Mouse (Mus musculus) embryonic fibroblast, embryonic 13.5 days (primary cell): ENCODE measurements around the gene Acot12. TPM values are rescaled to one million over a fixed set of nuclear protein-coding genes. Genes with fewer than 3 reads are reported as not detected.

ENCODE experiments used
- H3K27ac ChIP-seq: 2 replicates; pipeline ENCODE4 v1.5.1; 2012; ENCODE audit warnings: low read length, control low read depth, inconsistent platforms; ENCODE audit not compliant: insufficient read depth
- H3K4me1 ChIP-seq: 2 replicates; pipeline ENCODE4 v1.6.1; 2011; ENCODE audit warnings: low read length; ENCODE audit not compliant: control insufficient read depth, insufficient read depth
- H3K4me3 ChIP-seq: 2 replicates; pipeline ENCODE4 v1.5.1; 2011; ENCODE audit warnings: mild to moderate bottlenecking, control low read depth, low read length; ENCODE audit not compliant: insufficient read depth
- CTCF ChIP-seq: IDR thresholded peaks from 2 replicates; pipeline ENCODE4 v1.5.1; 2011; ENCODE audit warnings: mild to moderate bottlenecking, control low read depth, low read length, moderate library complexity, borderline replicate concordance; ENCODE audit not compliant: insufficient read depth
- POLR2A ChIP-seq: IDR thresholded peaks from 2 replicates; pipeline ENCODE4 v1.6.1; 2011; ENCODE audit warnings: low read depth, mild to moderate bottlenecking, control low read depth, low read length, moderate library complexity
- polyA plus RNA-seq: library from polyadenylated mRNA; stranded (reverse); fragments of >200 nt; gene quantifications from 2 replicates; pipeline ENCODE4 v1.2.4, GENCODE M21; 2011; ENCODE audit warnings: low read depth; ENCODE audit not compliant: missing spikeins, insufficient read length

Gene Acot12
- polyA plus RNA-seq, 1 experiment = not detected

GRCm38 (mm10) chr13:91725130-91725529 lies 16.2 kb upstream of the Acot12 start:
- TF ChIP-seq POLR2A = no peak
- no peak for TF ChIP-seq CTCF
- no peak overlapping the region for H3K27ac ChIP-seq
- H3K4me1 ChIP-seq = no peaks in the 10 kb centered on the region
- H3K4me3 ChIP-seq = no peak overlapping the region

GRCm38 (mm10) chr13:91727899-91728298 lies 13.4 kb upstream of the Acot12 start:
- H3K4me3 ChIP-seq = no peak overlapping the region
- TF ChIP-seq CTCF = no peak
- TF ChIP-seq POLR2A = no peak
- no peak overlapping the region for H3K27ac ChIP-seq

GRCm38 (mm10) chr13:91737191-91737590 lies 4.1 kb upstream of the Acot12 start:
- no peak for TF ChIP-seq POLR2A
- no peak for TF ChIP-seq CTCF
- no peaks in the 10 kb centered on the region for H3K4me1 ChIP-seq
- H3K4me3 ChIP-seq = no peak overlapping the region
- no peak overlapping the region for H3K27ac ChIP-seq

More at GRCm38 (mm10) chr13:91727899-91728298, 13.4 kb upstream of the Acot12 start:
- no peaks in the 10 kb centered on the region for H3K4me1 ChIP-seq

GRCm38 (mm10) chr13:91740851-91741250 lies 461 bp upstream of the Acot12 start:
- Histone ChIP-seq H3K4me3 (no peak overlapping the region), H3K4me1 (no peaks in the 10 kb centered on the region), H3K27ac (no peak overlapping the region)
- no peak for TF ChIP-seq POLR2A
- TF ChIP-seq CTCF = no peak

GRCm38 (mm10) chr13:91743180-91743579 lies 1.9 kb downstream of the Acot12 start:
- TF ChIP-seq POLR2A (no peak), CTCF (no peak)
- H3K4me3 ChIP-seq = no peak overlapping the region
- H3K27ac ChIP-seq = no peak overlapping the region
- H3K4me1 ChIP-seq = no peaks in the 10 kb centered on the region

- Histone ChIP-seq H3K27ac (no peak overlapping the region), H3K4me3 (no peak overlapping the region), H3K4me1 (no peaks in the 10 kb centered on the region)
- no peak for TF ChIP-seq POLR2A
- no peak for TF ChIP-seq CTCF
Measured at GRCm38 (mm10) chr13:91746470-91746869, 5.2 kb downstream of the Acot12 start.

GRCm38 (mm10) chr13:91748401-91748800 lies 7.1 kb downstream of the Acot12 start:
- H3K4me3 ChIP-seq = no peak overlapping the region
- no peak overlapping the region for H3K27ac ChIP-seq
- TF ChIP-seq CTCF = no peak
- TF ChIP-seq POLR2A = no peak
- H3K4me1 ChIP-seq = no peaks in the 10 kb centered on the region

- no peak for TF ChIP-seq POLR2A
- TF ChIP-seq CTCF = no peak
- H3K27ac ChIP-seq = no peak overlapping the region
- H3K4me3 ChIP-seq = no peak overlapping the region
- H3K4me1 ChIP-seq = no peaks in the 10 kb centered on the region
Measured at GRCm38 (mm10) chr13:91749981-91750380, 8.7 kb downstream of the Acot12 start.

GRCm38 (mm10) chr13:91753724-91754123 lies 12.4 kb downstream of the Acot12 start:
- H3K27ac ChIP-seq = no peak overlapping the region
- TF ChIP-seq POLR2A (no peak), CTCF (no peak)
- peaks cover 4% of the 10 kb centered on the region; the same call in 1 of the 2 replicates for H3K4me1 ChIP-seq
- H3K4me3 ChIP-seq = no peak overlapping the region

GRCm38 (mm10) chr13:91754762-91755161 lies 13.4 kb downstream of the Acot12 start:
- TF ChIP-seq POLR2A (no peak), CTCF (no peak)
- Histone ChIP-seq H3K4me3 (no peak overlapping the region), H3K27ac (no peak overlapping the region), H3K4me1 (peaks cover 4% of the 10 kb centered on the region; the same call in 1 of the 2 replicates)

GRCm38 (mm10) chr13:91756230-91756629 lies 14.9 kb downstream of the Acot12 start:
- Histone ChIP-seq H3K4me3 (no peak overlapping the region), H3K4me1 (peaks cover 4% of the 10 kb centered on the region; the same call in 1 of the 2 replicates), H3K27ac (no peak overlapping the region)
- TF ChIP-seq CTCF = no peak
